Mouse (Mus musculus) adrenal gland, postnatal 14 days (tissue): ENCODE data around the gene Hdac5. TPM values are rescaled to one million over a fixed set of nuclear protein-coding genes. Genes with fewer than 3 reads are reported as not detected.
A peak's percentile ranks its signal among the peaks of the same experiment; 100 is the strongest.

Source experiments
- DNase-seq: peaks from one replicate; pipeline ENCODE4 v3.0.0; 2021; ENCODE audit warnings: mixed read lengths
- total RNA-seq: library from RNA; stranded (reverse); gene quantifications from 2 replicates; pipeline ENCODE4 v1.2.3, GENCODE M21; 2021

Hdac5 gene
- total RNA-seq, 1 experiment from 2014 or later = 81.1 TPM

GRCm38 (mm10) chr11:102216056-102216885 lies 13.7 kb downstream of the Hdac5 start:
- peak; percentile 80 for DNase-seq

- DNase-seq = no peak
These were observed 14.5 kb downstream of the Hdac5 start for GRCm38 (mm10) chr11:102215511-102215910.

GRCm38 (mm10) chr11:102214430-102215156 lies 15.4 kb downstream of the Hdac5 start:
- no peak for DNase-seq

GRCm38 (mm10) chr11:102211936-102212341 lies 18.0 kb downstream of the Hdac5 start:
- DNase-seq = peak; percentile 44

GRCm38 (mm10) chr11:102211011-102211410 lies 19.0 kb downstream of the Hdac5 start:
- DNase-seq = no peak

DNA sequence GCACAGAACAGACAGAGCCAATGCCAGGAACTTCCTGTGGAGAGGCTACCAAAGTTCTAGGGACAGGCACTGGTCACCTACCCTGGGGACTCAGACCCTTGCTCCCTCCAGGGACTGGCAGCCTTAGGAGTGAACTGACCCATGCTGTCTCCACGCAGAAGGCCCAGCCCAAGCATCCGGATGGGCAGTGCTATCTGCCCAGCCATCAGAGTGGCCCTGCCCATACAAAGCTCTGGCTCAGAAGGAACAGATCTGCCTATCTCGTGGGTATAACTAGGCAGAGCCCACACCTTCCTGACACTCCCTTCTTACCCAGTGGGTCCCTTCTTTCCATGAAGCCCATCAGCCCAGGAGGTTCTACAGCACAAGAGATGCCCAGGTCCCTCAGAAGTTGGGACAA lies 19.8 kb downstream of the Hdac5 start:
- no peak for DNase-seq

DNA sequence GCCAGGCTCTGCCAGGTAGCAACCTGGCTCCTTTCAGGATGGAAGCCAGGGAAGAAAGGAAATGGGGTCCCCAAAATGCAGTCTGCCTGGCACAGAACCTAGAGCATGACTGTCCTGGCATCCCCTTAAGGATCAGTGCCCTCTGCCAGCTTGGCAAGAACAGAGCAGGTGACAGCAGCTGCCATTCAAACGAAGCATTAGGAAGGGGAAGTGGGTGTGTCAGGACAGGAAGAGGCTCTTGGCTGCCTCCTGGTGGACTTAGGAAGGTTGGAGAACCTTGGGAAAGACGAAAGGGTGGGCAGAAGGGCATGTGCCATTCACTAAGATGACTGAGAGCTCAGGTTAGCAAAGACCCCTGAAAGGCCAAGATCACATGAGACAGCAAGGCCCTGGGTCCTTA lies 20.2 kb downstream of the Hdac5 start:
- peak; percentile 51 for DNase-seq

DNA sequence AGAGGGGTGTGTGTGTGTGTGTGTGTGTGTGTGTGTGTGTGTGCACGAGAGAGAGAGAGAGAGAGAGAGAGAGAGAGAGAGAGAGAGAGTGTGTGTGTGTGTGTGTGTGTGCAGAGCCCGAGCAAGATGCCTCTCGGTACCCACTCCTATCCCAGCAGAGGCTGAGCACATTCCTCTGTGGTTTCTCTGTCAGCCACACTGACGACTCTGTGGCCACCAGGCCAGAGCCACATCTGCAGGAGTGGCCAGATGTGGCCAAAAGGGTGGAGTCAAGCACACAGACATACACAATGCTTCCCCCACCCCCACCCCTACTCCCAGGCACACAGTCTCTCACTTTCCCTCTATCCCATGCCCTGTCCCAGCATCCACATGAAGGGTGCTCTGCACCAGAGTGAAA lies 21.1 kb downstream of the Hdac5 start:
- DNase-seq = no peak

GRCm38 (mm10) chr11:102207825-102208777 lies 21.9 kb downstream of the Hdac5 start:
- DNase-seq = no peak

- DNase-seq = no peak
These were observed 23.5 kb downstream of the Hdac5 start for GRCm38 (mm10) chr11:102206481-102206880.

DNA sequence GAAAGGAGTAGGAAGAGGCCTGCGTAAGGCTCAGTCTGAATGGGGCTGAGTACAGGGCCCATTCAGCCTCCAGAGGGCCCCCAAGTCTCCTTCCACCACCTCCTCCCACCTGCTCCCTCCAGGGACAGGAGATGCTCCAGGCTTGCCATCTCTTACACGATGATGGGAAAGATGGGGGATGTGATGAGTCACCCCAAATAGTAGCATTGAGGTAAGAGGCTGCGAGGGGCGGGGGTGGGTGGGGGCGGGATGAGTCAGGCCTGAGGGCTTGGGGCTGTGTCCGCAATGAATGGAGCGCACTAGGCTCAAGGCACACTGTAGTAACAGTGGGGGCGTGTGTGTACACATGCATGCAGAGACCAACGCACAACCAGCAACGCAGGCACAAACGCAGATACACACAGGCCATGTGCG lies 28.6 kb downstream of the Hdac5 start:
- no peak for DNase-seq

DNA sequence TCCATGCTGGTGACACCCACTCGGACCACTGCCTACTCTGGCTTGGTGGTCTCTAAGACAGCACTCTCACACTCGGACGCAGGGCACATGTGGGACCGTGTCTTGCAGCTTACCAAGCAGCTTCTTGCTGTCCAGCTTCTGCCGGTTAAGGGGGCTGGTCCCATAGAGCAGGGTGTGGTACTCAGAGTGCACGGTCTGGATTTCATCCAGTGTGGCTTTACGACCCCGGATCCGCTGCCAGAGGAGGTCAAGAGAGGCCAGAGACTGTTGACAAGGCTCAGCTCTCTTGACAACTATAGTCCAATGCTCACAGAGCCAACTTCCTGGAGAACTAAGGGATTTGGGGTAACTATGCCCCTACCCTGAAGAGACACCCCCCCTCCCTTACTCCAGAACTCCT lies 30.1 kb downstream of the Hdac5 start:
- no peak for DNase-seq

- DNase-seq = no peak
These were observed 31.7 kb downstream of the Hdac5 start for GRCm38 (mm10) chr11:102198245-102198644.

GRCm38 (mm10) chr11:102196018-102196797 lies 33.8 kb downstream of the Hdac5 start:
- DNase-seq = no peak

DNA sequence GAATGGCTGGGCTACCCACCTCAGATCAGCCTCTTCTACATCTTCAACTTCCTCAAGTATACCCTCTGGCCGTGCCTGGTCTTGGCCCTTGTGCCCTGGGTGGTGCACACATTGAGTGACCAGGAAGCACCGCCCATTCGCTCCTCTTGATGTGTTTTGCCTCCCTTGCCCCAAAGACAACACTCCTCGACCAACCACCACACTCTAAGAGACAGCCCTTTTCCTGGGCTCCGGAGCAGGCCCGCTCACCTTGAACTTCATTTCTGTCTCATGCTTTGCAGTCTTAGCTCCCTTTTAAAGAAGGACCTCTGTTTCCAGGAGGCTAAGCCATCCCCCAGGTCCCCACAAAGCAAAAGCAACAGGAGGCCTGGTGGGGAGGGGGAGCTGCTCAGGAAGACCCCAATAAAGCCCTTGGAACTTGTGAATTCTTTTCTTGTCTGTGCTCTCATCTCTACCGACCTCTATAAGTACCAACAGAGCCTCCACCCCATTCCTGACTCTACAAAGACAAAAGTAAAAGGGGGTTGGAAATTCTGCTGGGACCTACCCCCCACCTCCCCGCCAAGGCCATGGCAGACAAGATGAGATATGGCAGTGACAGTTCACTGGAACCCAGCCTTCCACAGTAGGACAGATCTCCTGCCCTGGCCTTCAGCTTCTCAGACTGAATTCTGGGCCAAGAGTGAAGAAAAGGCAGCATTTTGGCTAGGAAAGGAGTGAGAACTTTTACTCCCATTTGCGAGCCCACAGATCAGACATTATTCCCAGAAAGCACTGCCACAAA lies 36.1 kb downstream of the Hdac5 start:
- peak; percentile 86 for DNase-seq

GRCm38 (mm10) chr11:102190848-102191247 lies 39.1 kb downstream of the Hdac5 start:
- DNase-seq = no peak

DNA sequence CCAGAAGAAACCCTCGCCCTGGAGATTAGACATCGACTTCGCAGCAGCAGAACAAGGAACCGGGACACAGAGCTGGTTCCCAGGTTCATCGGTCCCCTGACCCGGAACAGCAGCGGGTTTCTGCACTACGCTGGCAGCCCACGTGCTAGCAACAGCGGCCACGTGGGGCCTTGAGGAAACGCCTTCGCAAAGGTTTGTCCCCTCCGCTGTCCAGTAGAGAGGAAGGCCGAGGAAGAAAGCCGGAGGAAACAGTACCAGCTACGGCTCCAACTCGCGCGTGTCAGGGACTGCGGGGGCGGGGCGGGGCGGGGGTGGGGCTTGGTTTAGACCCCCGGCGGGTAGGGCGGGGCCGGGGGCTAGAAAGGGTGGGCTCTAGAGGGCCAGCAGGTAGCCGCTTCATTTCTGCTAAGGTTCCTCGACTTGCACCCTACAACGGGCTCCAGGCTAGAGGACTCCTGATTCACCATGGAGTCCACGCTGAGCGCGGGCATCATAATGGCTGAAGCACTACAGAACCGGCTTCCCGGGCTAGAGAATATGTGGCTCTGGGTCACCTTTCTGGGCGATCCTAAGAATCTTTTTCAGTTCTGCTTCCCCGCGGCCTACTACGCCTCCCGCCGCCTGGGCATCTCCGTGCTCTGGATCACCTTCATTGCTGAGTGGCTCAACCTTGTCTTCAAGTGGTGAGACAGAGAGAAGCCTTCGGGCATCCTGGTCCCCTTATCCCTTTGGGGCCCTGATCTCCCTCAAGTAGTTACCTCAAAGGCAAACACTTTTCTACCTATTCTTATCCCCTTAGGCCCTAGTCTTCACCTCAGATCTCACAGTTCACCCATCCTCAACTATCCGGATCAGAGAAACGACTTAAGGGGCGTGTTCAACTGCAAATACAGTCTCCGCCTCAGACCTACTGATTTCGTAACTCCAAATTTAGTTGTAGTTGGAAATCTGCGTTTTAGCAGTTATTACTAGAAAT lies 40.2 kb downstream of the Hdac5 start, which contains the start of gene G6pc3:
TSS of gene G6pc3 (plus strand) at position 160 of the 976 bp plus-strand sequence.
- peak; percentile 95 for DNase-seq

GRCm38 (mm10) chr11:102188980-102189379 lies 41.0 kb downstream of the Hdac5 start:
- DNase-seq = no peak

GRCm38 (mm10) chr11:102186235-102186634 lies 43.7 kb downstream of the Hdac5 start:
- no peak for DNase-seq
